Mouse (Mus musculus): ENCODE results near the gene Eef1a1. TPM values are rescaled to one million over a fixed set of nuclear protein-coding genes. Genes with fewer than 3 reads are reported as not detected.
"Not testable (repeated sequence)": the region's sequence is repeated elsewhere in the genome, so short reads cannot be mapped to it uniquely, and the experiment has no call there.

Gene Eef1a1
- total RNA-seq, 1 experiment from 2014 or later, result 14,048 TPM

DNA sequence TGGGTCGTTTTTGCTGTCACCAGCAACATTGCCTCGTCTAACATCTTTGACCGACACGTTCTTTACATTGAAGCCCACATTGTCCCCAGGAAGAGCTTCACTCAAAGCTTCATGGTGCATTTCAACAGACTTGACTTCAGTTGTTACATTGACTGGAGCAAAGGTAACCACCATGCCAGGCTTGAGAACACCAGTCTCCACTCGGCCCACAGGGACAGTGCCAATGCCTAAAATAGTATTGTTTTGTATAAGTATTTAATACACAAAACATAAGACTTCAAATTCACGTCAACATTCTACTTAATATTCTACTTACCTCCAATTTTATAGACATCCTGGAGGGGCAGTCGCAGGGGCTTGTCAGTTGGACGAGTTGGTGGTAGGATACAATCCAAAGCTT, 9.6 kb downstream of the Eef1a1 start:
- ATAC-seq (replicated peaks; ENCODE audit: low read depth, poor library complexity, severe bottlenecking), result not testable (repeated sequence)

DNA sequence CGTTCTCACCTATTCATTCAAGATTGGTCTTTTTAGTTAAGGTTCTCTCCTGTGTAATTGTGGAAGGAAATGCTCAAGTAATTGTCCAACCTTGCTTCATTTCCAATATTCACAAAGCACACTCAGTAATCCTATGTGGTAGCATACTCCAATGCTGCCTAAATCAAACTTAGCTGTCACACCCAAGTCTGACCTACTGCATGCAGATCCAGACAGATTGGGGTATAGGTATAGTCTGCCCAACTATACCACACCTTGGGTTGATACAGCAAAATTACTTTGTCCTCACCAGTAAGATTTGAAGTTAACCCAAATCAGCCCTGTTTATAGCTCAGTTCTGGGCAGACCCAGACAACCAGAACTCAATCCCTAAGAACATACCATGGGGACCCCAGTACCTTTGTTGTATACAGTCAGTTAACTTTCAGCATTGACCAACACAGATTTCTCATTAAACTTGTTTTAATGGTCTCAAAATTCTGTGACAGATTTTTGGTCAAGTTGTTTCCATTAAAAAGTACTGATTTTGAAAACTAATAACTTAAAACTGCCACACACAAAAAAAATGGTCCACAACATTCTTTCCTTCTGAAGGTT, 10.8 kb downstream of the Eef1a1 start:
- ATAC-seq (replicated peaks; ENCODE audit: low read depth, poor library complexity, severe bottlenecking), result not testable (repeated sequence)

DNA sequence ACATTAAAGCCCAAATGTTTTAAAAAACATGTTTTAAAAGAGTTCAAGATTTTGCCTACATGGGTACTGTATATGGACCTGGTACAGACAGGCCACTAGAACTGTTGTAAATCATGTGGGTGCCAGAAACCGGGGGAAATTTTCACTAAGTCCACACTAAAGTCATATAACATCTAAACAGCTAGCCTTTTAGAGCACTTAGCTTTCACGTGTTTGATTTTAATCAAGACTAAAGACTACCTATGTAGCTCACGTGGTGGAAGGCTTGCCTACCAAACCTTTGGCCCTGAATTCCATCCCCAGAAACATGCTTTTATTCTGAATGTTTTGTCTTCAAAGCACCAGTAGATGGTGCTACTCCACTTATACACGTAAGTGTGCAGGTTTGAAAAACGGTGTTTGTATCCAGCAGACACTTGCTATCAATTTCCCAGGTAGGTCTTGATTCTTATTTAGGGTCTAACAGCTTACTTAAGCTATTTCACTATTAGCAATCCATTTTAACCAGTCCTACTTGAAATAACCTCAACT, 11.9 kb downstream of the Eef1a1 start:
- no peak for ATAC-seq (replicated peaks; ENCODE audit: low read depth, poor library complexity, severe bottlenecking)

DNA sequence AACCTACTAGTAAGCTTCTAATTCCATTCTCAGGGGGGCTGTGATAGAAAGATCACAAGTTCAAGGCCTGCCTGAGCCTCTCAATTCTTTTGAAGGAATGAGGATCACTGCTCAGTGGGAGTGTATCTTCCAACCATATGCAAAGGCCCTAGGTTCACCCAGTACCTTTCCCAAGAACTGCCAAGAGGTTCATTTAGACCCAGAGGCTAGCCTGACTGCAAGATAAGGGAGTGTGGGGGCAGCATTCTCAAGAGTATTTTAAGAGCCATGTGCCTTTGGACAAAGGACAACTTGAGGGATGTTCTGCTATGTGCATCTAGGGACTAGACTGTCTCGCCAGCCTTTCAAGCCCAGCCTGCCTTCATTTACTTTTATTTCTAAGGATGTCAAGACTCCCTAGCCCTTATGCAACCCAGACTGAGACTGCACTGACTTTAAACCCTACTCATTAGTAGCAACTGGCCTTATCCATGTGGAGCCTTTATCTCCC, 12.4 kb downstream of the Eef1a1 start:
- 0 out of 2 replicates have a peak, but pooled peaks have one; percentile 0 for ATAC-seq (replicated peaks; ENCODE audit: low read depth, poor library complexity, severe bottlenecking)

DNA sequence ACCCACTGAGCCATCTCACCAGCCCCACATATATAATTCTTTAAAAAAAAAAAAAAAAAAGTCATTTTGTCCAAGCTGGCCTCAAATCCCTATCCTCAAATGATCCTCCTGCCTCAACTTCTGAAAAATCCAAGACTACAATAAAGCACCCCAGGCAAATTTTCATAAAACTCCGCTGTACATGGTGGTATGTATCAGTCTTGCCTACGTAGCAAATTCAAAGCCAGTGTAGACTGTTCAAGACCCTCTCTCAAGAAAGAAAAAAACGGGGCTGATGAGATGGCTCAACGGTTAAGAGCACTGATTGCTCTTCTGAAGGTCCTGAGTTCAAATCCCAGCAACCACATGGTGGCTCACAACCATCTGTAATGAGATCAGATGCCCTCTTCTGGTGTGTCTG, 13.1 kb downstream of the Eef1a1 start:
- no peak for ATAC-seq (replicated peaks; ENCODE audit: low read depth, poor library complexity, severe bottlenecking)

GRCm38 (mm10) chr9:78475383-78475780, 13.6 kb downstream of the Eef1a1 start:
- no peak for ATAC-seq (replicated peaks; ENCODE audit: low read depth, poor library complexity, severe bottlenecking)

GRCm38 (mm10) chr9:78474771-78475382, 14.1 kb downstream of the Eef1a1 start:
- ATAC-seq (replicated peaks; ENCODE audit: low read depth, poor library complexity, severe bottlenecking), result no peak

DNA sequence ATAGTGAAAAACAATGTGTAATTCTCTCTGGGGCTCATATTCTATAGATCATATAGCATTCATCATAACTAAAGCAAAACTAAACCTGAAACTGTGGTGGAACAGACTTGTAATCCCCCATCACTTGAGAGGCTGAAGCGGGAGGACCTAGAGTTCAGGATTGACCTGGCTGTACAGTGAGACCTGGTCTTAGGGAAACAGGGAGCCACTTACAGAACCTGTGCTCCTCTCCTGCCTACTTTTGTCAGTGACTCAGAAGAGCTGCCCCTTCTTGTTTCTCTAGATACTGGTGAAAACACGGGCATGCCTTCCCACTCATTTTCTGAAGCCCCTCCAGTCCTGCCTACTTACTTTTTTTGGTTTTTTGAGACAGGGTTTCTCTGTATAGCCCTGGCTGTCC, 14.7 kb downstream of the Eef1a1 start:
- no peak for ATAC-seq (replicated peaks; ENCODE audit: low read depth, poor library complexity, severe bottlenecking)

GRCm38 (mm10) chr9:78473588-78473987, 15.4 kb downstream of the Eef1a1 start:
- ATAC-seq (replicated peaks; ENCODE audit: low read depth, poor library complexity, severe bottlenecking), result 0 out of 2 replicates have a peak, but pooled peaks have one; percentile 2

- ATAC-seq (replicated peaks; ENCODE audit: low read depth, poor library complexity, severe bottlenecking), result no peak
Observed at GRCm38 (mm10) chr9:78465725-78466124, 23.2 kb downstream of the Eef1a1 start.

GRCm38 (mm10) chr9:78463337-78463736, 25.6 kb downstream of the Eef1a1 start:
- ATAC-seq (replicated peaks; ENCODE audit: low read depth, poor library complexity, severe bottlenecking), result peak; percentile 63; the same call in 1 of the 2 replicates

GRCm38 (mm10) chr9:78457026-78457425, 31.9 kb downstream of the Eef1a1 start:
- no peak for ATAC-seq (replicated peaks; ENCODE audit: low read depth, poor library complexity, severe bottlenecking)

DNA sequence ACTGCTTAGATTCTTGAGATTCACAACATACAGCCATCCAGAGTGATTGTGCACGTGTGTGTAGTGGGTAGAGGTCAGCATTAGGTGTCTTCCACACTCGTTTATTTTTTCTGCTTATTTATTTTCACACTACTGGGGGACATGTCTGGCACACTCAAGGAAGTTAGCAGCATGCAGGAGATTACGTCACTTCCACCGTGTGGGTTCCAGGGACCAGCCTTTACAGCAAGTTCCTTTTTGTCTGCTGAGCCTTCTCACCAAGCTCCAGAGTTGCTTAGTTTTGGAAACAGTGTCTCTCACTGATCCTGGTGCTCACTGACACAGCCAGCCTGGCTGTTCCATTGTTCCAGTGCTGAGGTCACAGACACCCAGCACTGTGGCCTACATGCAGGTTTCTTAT, 37.6 kb downstream of the Eef1a1 start:
- ATAC-seq (replicated peaks; ENCODE audit: low read depth, poor library complexity, severe bottlenecking), result peak; percentile 81

DNA sequence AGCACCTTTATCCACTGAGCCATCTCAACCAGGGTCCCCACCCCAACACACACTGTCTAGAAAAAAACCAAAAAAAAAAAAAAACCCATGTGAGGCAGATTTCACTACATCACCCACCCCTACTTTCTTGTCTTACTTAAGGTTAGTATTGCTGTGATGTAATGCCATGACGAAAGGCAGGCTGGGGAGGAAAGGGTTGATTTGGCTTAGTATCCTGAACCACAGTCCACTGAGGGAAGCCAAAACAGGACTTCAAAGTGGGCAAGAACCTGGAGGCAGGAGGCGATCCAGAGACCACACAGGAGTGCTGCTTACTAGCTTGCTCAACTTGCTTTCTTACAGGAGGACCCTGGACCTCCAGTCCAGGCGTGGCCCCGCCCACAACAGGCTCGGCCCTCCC, 38.5 kb downstream of the Eef1a1 start:
- ATAC-seq (replicated peaks; ENCODE audit: low read depth, poor library complexity, severe bottlenecking), result no peak

- peak; percentile 71 for ATAC-seq (replicated peaks; ENCODE audit: low read depth, poor library complexity, severe bottlenecking)
Observed at GRCm38 (mm10) chr9:78447973-78448873, 40.7 kb downstream of the Eef1a1 start, which contains the start of the genes Mto1 and Gm17324. TSS of gene Mto1 (plus strand) at chr9:78448208. TSS of gene Gm17324 (minus strand) at chr9:78448786.

GRCm38 (mm10) chr9:78447606-78447972, 41.4 kb downstream of the Eef1a1 start:
- no peak for ATAC-seq (replicated peaks; ENCODE audit: low read depth, poor library complexity, severe bottlenecking)

GRCm38 (mm10) chr9:78442579-78443392, 46.2 kb downstream of the Eef1a1 start, which contains the start of gene Cgas:
TSS of gene Cgas (minus strand) at chr9:78443237.
- ATAC-seq (replicated peaks; ENCODE audit: low read depth, poor library complexity, severe bottlenecking), result peak; percentile 83

- ATAC-seq (replicated peaks; ENCODE audit: low read depth, poor library complexity, severe bottlenecking), result no peak
Observed at GRCm38 (mm10) chr9:78442237-78442578, 46.7 kb downstream of the Eef1a1 start.

DNA sequence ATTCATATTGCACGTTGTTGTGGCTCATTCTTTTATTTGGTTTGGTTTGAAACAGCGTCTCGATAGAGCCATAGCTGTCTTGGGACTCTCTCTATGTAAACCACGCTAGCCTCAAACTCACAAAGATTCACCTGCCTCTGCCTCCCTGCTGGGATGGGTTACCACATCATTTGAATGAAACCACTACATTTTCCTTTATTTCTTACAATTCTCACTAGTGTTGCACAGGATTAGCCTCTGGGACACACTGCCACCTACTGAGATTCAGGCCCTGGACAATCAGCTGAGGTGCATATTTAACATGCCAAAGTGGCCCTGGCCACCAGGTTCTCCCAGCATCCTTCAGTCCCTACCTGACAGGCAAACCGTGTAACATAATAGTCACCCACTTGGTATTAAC, 49.5 kb downstream of the Eef1a1 start:
- no peak for ATAC-seq (replicated peaks; ENCODE audit: low read depth, poor library complexity, severe bottlenecking)

DNA sequence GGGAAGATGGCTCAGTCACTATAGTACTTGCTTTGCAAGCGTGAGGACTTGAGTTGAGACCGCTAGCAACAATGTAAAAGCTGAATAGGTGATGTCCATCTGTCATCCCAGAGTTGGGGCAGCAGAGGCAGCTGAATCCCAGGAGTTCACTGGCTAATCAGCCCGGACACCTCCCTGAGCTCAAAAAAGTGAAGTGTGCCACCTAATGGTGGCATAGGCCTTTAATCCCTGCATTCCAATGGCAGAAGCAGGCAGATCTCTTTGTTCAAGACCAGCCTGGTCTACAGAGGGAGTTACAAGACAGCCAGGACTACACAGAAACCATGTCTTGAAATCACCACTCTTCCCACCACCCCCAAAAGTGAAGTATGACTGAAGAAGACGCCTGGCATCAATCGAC, 56.5 kb downstream of the Eef1a1 start:
- no peak for ATAC-seq (replicated peaks; ENCODE audit: low read depth, poor library complexity, severe bottlenecking)

Data from common myeloid progenitor, adult 5-6 weeks (primary cell).